Mouse (Mus musculus): ENCODE data around the gene Cobl. TPM values are rescaled to one million over a fixed set of nuclear protein-coding genes. Genes with fewer than 3 reads are reported as not detected.

The Cobl gene
- total and polyA plus RNA-seq, 2 experiments from 2014 or later, result 11.4 to 17.8 TPM

GRCm38 (mm10) chr11:12467217-12467616 lies 2.5 kb upstream of the Cobl start:
- WGBS, result 92% methylated on average over 2 of the region's 2 CpGs
- no peak for DNase-seq (ENCODE audit: low spot score)
- Histone ChIP-seq H3K4me1 (ENCODE audit: insufficient read depth, low read length) (peaks cover 2% of the 10 kb centered on the region; the same call in 1 of the 2 replicates), H3K9me3 (ENCODE audit: low read length) (no peaks in the 10 kb centered on the region), H3K9ac (replicated peaks; ENCODE audit: low read length) (no peak overlapping the region), H3K36me3 (ENCODE audit: insufficient read depth, low read length) (no peaks in the 10 kb centered on the region), H3K27me3 (ENCODE audit: insufficient read depth, low read length) (peaks cover 3% of the 10 kb centered on the region; the same call in 1 of the 2 replicates), H3K27ac (no peak overlapping the region), H3K4me3 (ENCODE audit: low read length) (no peak overlapping the region), H3K4me2 (ENCODE audit: low read depth, low read length) (no peak overlapping the region)
- no peak for TF ChIP-seq CTCF (IDR thresholded peaks at IDR 0.05; ENCODE audit: low read depth)
- ATAC-seq, result no peak

- H3K4me2 ChIP-seq (ENCODE audit: low read depth, low read length), result no peak overlapping the region
- peaks cover 2% of the 10 kb centered on the region; the same call in 1 of the 2 replicates for H3K4me1 ChIP-seq (ENCODE audit: insufficient read depth, low read length)
- ATAC-seq, result no peak
- no peak for DNase-seq (ENCODE audit: low spot score)
- H3K27ac ChIP-seq, result no peak overlapping the region
- no peaks in the 10 kb centered on the region for H3K36me3 ChIP-seq (ENCODE audit: insufficient read depth, low read length)
- TF ChIP-seq CTCF (IDR thresholded peaks at IDR 0.05; ENCODE audit: low read depth), result no peak
- no peaks in the 10 kb centered on the region for H3K9me3 ChIP-seq (ENCODE audit: low read length)
- peaks cover 3% of the 10 kb centered on the region; the same call in 1 of the 2 replicates for H3K27me3 ChIP-seq (ENCODE audit: insufficient read depth, low read length)
- WGBS, result 64% methylated on average over 1 of the region's 1 CpGs
- H3K9ac ChIP-seq (replicated peaks; ENCODE audit: low read length), result no peak overlapping the region
- no peak overlapping the region for H3K4me3 ChIP-seq (ENCODE audit: low read length)
Observed at GRCm38 (mm10) chr11:12466606-12467005, 1.8 kb upstream of the Cobl start.

GRCm38 (mm10) chr11:12465229-12465628 lies 469 bp upstream of the Cobl start:
- peaks cover 2% of the 10 kb centered on the region; the same call in 1 of the 2 replicates for H3K4me1 ChIP-seq (ENCODE audit: insufficient read depth, low read length)
- WGBS, result 50% methylated on average over 1 of the region's 1 CpGs
- 0 out of 2 replicates have a peak, but pooled peaks have one; percentile 31 for ATAC-seq

GRCm38 (mm10) chr11:12463615-12464170 lies 1.1 kb downstream of the Cobl start:
- WGBS, result 58% methylated on average over 13 of the region's 13 CpGs
- no peak; the same call in 1 of the 2 replicates for ATAC-seq
- no peak for TF ChIP-seq CTCF (IDR thresholded peaks at IDR 0.05; ENCODE audit: low read depth)
- H3K9me3 ChIP-seq (ENCODE audit: low read length), result no peaks in the 10 kb centered on the region
- H3K36me3 ChIP-seq (ENCODE audit: insufficient read depth, low read length), result no peaks in the 10 kb centered on the region
- H3K4me3 ChIP-seq (ENCODE audit: low read length), result peak overlapping the region; percentile 74
- H3K9ac ChIP-seq (replicated peaks; ENCODE audit: low read length), result peak overlapping the region; percentile 68
- H3K27me3 ChIP-seq (ENCODE audit: insufficient read depth, low read length), result peaks cover 3% of the 10 kb centered on the region; the same call in 1 of the 2 replicates
- H3K4me2 ChIP-seq (ENCODE audit: low read depth, low read length), result peak overlapping the region; percentile 86
- peaks cover 2% of the 10 kb centered on the region; the same call in 1 of the 2 replicates for H3K4me1 ChIP-seq (ENCODE audit: insufficient read depth, low read length)
- H3K27ac ChIP-seq, result no peak overlapping the region
- no peak for DNase-seq (ENCODE audit: low spot score)

More at GRCm38 (mm10) chr11:12465229-12465628, 469 bp upstream of the Cobl start:
- no peaks in the 10 kb centered on the region for H3K9me3 ChIP-seq (ENCODE audit: low read length)
- DNase-seq (ENCODE audit: low spot score), result no peak
- TF ChIP-seq CTCF (IDR thresholded peaks at IDR 0.05; ENCODE audit: low read depth), result no peak
- H3K4me2 ChIP-seq (ENCODE audit: low read depth, low read length), result peak overlapping the region; percentile 86
- peak overlapping the region; percentile 45; the same call in 1 of the 2 replicates for H3K27ac ChIP-seq
- H3K9ac ChIP-seq (replicated peaks; ENCODE audit: low read length), result peak overlapping the region; percentile 68
- no peaks in the 10 kb centered on the region for H3K36me3 ChIP-seq (ENCODE audit: insufficient read depth, low read length)
- peak overlapping the region; percentile 74 for H3K4me3 ChIP-seq (ENCODE audit: low read length)
- peaks cover 3% of the 10 kb centered on the region; the same call in 1 of the 2 replicates for H3K27me3 ChIP-seq (ENCODE audit: insufficient read depth, low read length)

- peaks cover 2% of the 10 kb centered on the region; the same call in 1 of the 2 replicates for H3K4me1 ChIP-seq (ENCODE audit: insufficient read depth, low read length)
- no peak overlapping the region for H3K4me2 ChIP-seq (ENCODE audit: low read depth, low read length)
- H3K4me3 ChIP-seq (ENCODE audit: low read length), result no peak overlapping the region
- no peak for ATAC-seq
- H3K9ac ChIP-seq (replicated peaks; ENCODE audit: low read length), result no peak overlapping the region
- 53% methylated on average over 7 of the region's 7 CpGs for WGBS
- H3K27ac ChIP-seq, result no peak overlapping the region
- TF ChIP-seq CTCF (IDR thresholded peaks at IDR 0.05; ENCODE audit: low read depth), result no peak
- H3K9me3 ChIP-seq (ENCODE audit: low read length), result no peaks in the 10 kb centered on the region
- H3K27me3 ChIP-seq (ENCODE audit: insufficient read depth, low read length), result peaks cover 3% of the 10 kb centered on the region; the same call in 1 of the 2 replicates
- DNase-seq (ENCODE audit: low spot score), result peak; percentile 4
- H3K36me3 ChIP-seq (ENCODE audit: insufficient read depth, low read length), result no peaks in the 10 kb centered on the region
Observed at GRCm38 (mm10) chr11:12459781-12460581, 4.8 kb downstream of the Cobl start.

GRCm38 (mm10) chr11:12458814-12459213 lies 5.9 kb downstream of the Cobl start:
- WGBS, result 67% methylated on average over 3 of the region's 3 CpGs
- no peak overlapping the region for H3K4me3 ChIP-seq (ENCODE audit: low read length)
- DNase-seq (ENCODE audit: low spot score) (no peak), ATAC-seq (no peak)
- H3K9ac ChIP-seq (replicated peaks; ENCODE audit: low read length), result no peak overlapping the region
- no peak overlapping the region for H3K27ac ChIP-seq
- H3K36me3 ChIP-seq (ENCODE audit: insufficient read depth, low read length), result no peaks in the 10 kb centered on the region
- H3K4me2 ChIP-seq (ENCODE audit: low read depth, low read length), result no peak overlapping the region
- H3K27me3 ChIP-seq (ENCODE audit: insufficient read depth, low read length), result peaks cover 3% of the 10 kb centered on the region; the same call in 1 of the 2 replicates
- no peaks in the 10 kb centered on the region for H3K9me3 ChIP-seq (ENCODE audit: low read length)
- peaks cover 2% of the 10 kb centered on the region; the same call in 1 of the 2 replicates for H3K4me1 ChIP-seq (ENCODE audit: insufficient read depth, low read length)
- no peak for TF ChIP-seq CTCF (IDR thresholded peaks at IDR 0.05; ENCODE audit: low read depth)
